Mouse (Mus musculus): ENCODE measurements around the gene Gm815. TPM values are rescaled to one million over a fixed set of nuclear protein-coding genes. Genes with fewer than 3 reads are reported as not detected.

The Gm815 gene
- polyA plus RNA-seq, 1 experiment = not detected

DNA sequence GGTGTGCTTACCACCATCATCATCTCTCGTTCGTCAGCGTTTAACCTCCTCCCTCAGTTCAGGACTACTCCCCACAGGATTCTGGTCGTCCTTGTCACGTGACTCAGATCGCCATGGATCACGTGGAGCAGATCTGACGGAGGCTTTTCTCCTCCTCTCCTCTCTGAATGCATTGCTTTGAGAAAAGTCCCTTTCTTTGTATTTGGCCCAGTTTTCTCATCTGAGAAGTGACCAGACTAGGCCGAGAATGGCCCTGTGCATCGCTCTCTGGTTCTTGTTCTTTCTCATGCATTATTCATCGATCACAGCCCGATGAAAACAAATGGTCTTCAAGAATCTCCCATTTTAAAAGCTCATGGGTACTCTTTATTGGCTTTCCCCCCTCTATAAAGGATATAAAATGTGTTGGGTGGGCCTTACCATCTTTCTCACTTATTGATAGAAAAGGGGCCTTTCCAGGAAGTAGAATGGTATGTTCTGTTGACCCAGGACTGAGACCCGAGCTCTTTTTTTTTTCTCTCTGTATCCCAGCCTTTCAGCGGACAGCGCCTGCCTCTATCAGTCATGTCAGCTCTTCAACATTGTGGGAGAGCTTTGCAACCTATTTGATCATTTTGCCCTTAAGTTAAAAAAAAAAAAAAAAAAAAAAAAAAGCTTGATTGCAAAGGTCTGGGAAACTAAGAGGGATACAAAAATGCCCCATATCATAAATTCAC is 20.5 kb upstream of the Gm815 start:
- no peaks in the 10 kb centered on the region for H3K36me3 ChIP-seq (ENCODE audit: control insufficient read depth, insufficient read depth, low read length)
- peaks cover 4% of the 10 kb centered on the region; the same call in 1 of the 2 replicates for H3K4me1 ChIP-seq (ENCODE audit: control insufficient read depth, insufficient read depth, low read length)
- H3K27me3 ChIP-seq (ENCODE audit: control insufficient read depth, insufficient read depth, low read length) = no peaks in the 10 kb centered on the region
- no peak overlapping the region for H3K4me3 ChIP-seq (ENCODE audit: control insufficient read depth, low read depth, low read length)
- no peak overlapping the region for H3K27ac ChIP-seq (ENCODE audit: control insufficient read depth, insufficient read depth, low read depth, low read length)
- no peak for TF ChIP-seq CTCF (IDR thresholded peaks at IDR 0.05; ENCODE audit: control insufficient read depth, insufficient read depth, insufficient replicate concordance, low read depth, low read length)
- TF ChIP-seq POLR2A (IDR thresholded peaks at IDR 0.05; ENCODE audit: control insufficient read depth, low read depth, low read length) = no peak

DNA sequence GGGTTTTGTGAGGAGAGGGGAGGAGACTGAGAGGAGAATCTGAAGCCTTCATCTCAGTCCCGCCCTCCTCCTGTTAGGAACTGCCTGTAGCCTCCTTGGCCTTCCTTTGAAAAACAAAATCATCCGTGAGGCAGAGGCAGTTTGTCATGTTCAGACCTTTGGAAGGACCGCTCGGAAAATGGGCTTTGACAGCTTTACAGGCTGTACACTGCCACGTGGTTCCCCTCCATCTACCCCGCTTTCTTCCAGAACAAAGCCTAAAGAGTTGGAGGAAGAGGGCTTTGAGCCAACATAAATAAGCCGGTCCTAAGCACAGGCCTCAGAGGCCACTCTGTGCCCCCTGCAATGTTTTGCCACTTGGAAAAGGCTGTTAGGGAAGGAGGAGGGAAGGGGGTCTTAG is 19.9 kb upstream of the Gm815 start:
- H3K36me3 ChIP-seq (ENCODE audit: control insufficient read depth, insufficient read depth, low read length) = no peaks in the 10 kb centered on the region
- H3K4me3 ChIP-seq (ENCODE audit: control insufficient read depth, low read depth, low read length) = no peak overlapping the region
- no peaks in the 10 kb centered on the region for H3K27me3 ChIP-seq (ENCODE audit: control insufficient read depth, insufficient read depth, low read length)
- TF ChIP-seq CTCF (IDR thresholded peaks at IDR 0.05; ENCODE audit: control insufficient read depth, insufficient read depth, insufficient replicate concordance, low read depth, low read length) (no peak), POLR2A (IDR thresholded peaks at IDR 0.05; ENCODE audit: control insufficient read depth, low read depth, low read length) (no peak)
- no peak overlapping the region for H3K27ac ChIP-seq (ENCODE audit: control insufficient read depth, insufficient read depth, low read depth, low read length)
- peaks cover 4% of the 10 kb centered on the region; the same call in 1 of the 2 replicates for H3K4me1 ChIP-seq (ENCODE audit: control insufficient read depth, insufficient read depth, low read length)

DNA sequence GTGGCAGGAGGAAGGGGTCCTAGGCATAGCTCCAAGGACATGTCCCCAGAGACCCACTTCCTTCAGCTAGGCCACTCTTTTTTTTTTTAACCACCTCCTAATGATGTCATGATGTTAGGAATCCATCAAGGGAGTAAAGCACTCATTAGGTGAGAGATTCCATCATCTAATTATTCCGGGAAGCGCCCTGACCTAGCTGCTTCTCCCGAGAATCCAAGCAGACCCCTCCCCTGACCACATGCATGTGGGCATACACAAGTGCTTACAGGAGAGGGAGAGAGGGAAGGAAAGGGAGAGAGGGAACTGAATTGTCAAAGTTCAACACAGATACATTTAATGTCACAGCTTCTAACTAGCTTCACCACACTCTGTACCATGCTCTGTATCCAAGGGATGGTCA is 16.1 kb upstream of the Gm815 start:
- Histone ChIP-seq H3K36me3 (ENCODE audit: control insufficient read depth, insufficient read depth, low read length) (no peaks in the 10 kb centered on the region), H3K4me1 (ENCODE audit: control insufficient read depth, insufficient read depth, low read length) (peaks cover 4% of the 10 kb centered on the region; the same call in 1 of the 2 replicates), H3K27ac (ENCODE audit: control insufficient read depth, insufficient read depth, low read depth, low read length) (no peak overlapping the region), H3K27me3 (ENCODE audit: control insufficient read depth, insufficient read depth, low read length) (no peaks in the 10 kb centered on the region), H3K4me3 (ENCODE audit: control insufficient read depth, low read depth, low read length) (no peak overlapping the region)
- TF ChIP-seq CTCF (IDR thresholded peaks at IDR 0.05; ENCODE audit: control insufficient read depth, insufficient read depth, insufficient replicate concordance, low read depth, low read length) = no peak
- TF ChIP-seq POLR2A (IDR thresholded peaks at IDR 0.05; ENCODE audit: control insufficient read depth, low read depth, low read length) = no peak

DNA sequence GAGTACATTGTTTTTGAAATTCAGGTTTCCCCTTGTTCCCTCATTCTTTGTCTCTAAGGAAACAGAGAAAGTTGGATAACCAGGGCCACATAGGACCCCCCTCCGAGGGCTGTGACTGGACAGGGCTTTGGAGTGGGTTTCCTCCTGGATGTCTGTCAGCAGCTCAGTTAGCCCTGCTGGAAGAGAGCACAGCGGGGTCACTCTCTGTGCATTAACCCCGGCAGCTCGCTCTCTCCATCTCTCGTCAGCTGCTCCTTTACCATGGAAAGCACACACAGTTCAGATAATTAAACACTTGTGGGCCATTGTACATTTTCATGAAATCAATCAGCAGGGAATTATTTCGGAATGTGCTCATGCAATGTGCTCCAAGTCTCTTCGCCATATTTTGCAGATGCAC is 15.4 kb upstream of the Gm815 start:
- Histone ChIP-seq H3K4me1 (ENCODE audit: control insufficient read depth, insufficient read depth, low read length) (peaks cover 6% of the 10 kb centered on the region; the same call in 1 of the 2 replicates), H3K4me3 (ENCODE audit: control insufficient read depth, low read depth, low read length) (no peak overlapping the region), H3K36me3 (ENCODE audit: control insufficient read depth, insufficient read depth, low read length) (no peaks in the 10 kb centered on the region), H3K27ac (ENCODE audit: control insufficient read depth, insufficient read depth, low read depth, low read length) (no peak overlapping the region), H3K27me3 (ENCODE audit: control insufficient read depth, insufficient read depth, low read length) (no peaks in the 10 kb centered on the region)
- TF ChIP-seq POLR2A (IDR thresholded peaks at IDR 0.05; ENCODE audit: control insufficient read depth, low read depth, low read length) (no peak), CTCF (IDR thresholded peaks at IDR 0.05; ENCODE audit: control insufficient read depth, insufficient read depth, insufficient replicate concordance, low read depth, low read length) (no peak)

DNA sequence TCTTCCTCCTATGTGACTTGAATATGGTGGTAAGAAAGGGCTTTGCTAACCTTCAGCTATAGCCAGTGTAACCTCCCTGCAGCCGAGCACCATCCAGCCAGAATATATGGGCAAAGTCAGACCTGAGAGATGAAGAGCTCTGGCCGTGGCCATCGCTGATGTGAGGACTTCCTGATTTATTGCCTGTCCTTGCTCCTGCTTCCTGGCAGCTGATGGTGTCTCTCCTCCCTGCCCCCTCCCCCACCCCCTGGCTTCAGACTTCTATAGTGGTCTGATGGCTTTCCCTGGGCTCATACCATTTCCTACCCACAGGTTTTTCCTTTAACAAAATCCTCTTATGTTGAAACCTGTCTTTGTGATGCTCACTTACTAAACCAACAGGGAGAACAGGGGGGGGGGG is 14.6 kb upstream of the Gm815 start:
- Histone ChIP-seq H3K4me1 (ENCODE audit: control insufficient read depth, insufficient read depth, low read length) (peaks cover 2% of the 10 kb centered on the region; the same call in 1 of the 2 replicates), H3K36me3 (ENCODE audit: control insufficient read depth, insufficient read depth, low read length) (no peaks in the 10 kb centered on the region), H3K27me3 (ENCODE audit: control insufficient read depth, insufficient read depth, low read length) (no peaks in the 10 kb centered on the region), H3K27ac (ENCODE audit: control insufficient read depth, insufficient read depth, low read depth, low read length) (no peak overlapping the region), H3K4me3 (ENCODE audit: control insufficient read depth, low read depth, low read length) (no peak overlapping the region)
- no peak for TF ChIP-seq CTCF (IDR thresholded peaks at IDR 0.05; ENCODE audit: control insufficient read depth, insufficient read depth, insufficient replicate concordance, low read depth, low read length)
- TF ChIP-seq POLR2A (IDR thresholded peaks at IDR 0.05; ENCODE audit: control insufficient read depth, low read depth, low read length) = no peak

DNA sequence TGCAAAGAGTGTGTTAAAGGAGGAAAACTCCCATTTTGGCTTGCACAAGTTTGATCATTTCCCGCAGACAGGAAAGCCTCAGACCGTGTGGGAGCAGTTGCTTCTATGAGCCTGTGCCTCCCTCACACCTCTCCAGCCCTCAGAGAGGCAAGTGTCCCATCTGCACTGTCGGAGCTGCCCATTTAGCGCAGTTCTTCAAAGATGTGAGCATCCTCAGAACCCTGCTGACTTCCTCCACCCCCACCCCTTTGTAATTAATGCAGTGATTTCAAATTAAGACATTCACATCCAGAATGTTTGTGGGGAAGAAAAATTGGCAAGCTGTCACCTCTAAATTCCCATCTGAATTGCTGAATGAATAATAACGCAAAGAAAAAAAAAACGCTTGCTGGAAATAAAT is 12.8 kb upstream of the Gm815 start:
- TF ChIP-seq CTCF (IDR thresholded peaks at IDR 0.05; ENCODE audit: control insufficient read depth, insufficient read depth, insufficient replicate concordance, low read depth, low read length) (no peak), POLR2A (IDR thresholded peaks at IDR 0.05; ENCODE audit: control insufficient read depth, low read depth, low read length) (no peak)
- Histone ChIP-seq H3K27ac (ENCODE audit: control insufficient read depth, insufficient read depth, low read depth, low read length) (no peak overlapping the region), H3K4me3 (ENCODE audit: control insufficient read depth, low read depth, low read length) (no peak overlapping the region), H3K27me3 (ENCODE audit: control insufficient read depth, insufficient read depth, low read length) (no peaks in the 10 kb centered on the region), H3K36me3 (ENCODE audit: control insufficient read depth, insufficient read depth, low read length) (no peaks in the 10 kb centered on the region), H3K4me1 (ENCODE audit: control insufficient read depth, insufficient read depth, low read length) (peaks cover 2% of the 10 kb centered on the region; the same call in 1 of the 2 replicates)

DNA sequence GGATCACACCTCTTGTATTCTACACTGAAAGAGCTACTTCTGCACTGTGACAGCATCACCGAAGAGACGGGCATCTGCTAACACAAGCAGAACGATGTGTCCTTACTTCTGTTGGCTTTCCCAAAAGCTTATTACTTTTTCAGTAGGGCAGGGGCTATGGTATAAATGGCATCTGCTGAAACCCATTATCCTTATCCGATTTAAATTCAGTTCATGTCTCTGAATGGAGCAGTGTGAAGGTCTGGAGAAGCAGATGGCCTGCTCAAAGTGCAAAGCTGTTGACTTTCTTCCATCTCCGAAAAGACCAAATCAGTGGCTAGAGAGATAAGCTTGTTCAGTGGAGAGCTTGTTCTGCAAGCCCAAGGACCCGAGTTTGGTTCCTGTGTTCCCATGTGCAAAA is 10.1 kb upstream of the Gm815 start:
- Histone ChIP-seq H3K36me3 (ENCODE audit: control insufficient read depth, insufficient read depth, low read length) (no peaks in the 10 kb centered on the region), H3K4me3 (ENCODE audit: control insufficient read depth, low read depth, low read length) (no peak overlapping the region), H3K4me1 (ENCODE audit: control insufficient read depth, insufficient read depth, low read length) (peaks cover 2% of the 10 kb centered on the region; the same call in 1 of the 2 replicates), H3K27me3 (ENCODE audit: control insufficient read depth, insufficient read depth, low read length) (no peaks in the 10 kb centered on the region), H3K27ac (ENCODE audit: control insufficient read depth, insufficient read depth, low read depth, low read length) (no peak overlapping the region)
- TF ChIP-seq CTCF (IDR thresholded peaks at IDR 0.05; ENCODE audit: control insufficient read depth, insufficient read depth, insufficient replicate concordance, low read depth, low read length) (no peak), POLR2A (IDR thresholded peaks at IDR 0.05; ENCODE audit: control insufficient read depth, low read depth, low read length) (no peak)

All from testis, adult 2 months (tissue).